Comparison of ENCODE assay signal across 8 mouse cellular contexts in the genomic region with DNA sequence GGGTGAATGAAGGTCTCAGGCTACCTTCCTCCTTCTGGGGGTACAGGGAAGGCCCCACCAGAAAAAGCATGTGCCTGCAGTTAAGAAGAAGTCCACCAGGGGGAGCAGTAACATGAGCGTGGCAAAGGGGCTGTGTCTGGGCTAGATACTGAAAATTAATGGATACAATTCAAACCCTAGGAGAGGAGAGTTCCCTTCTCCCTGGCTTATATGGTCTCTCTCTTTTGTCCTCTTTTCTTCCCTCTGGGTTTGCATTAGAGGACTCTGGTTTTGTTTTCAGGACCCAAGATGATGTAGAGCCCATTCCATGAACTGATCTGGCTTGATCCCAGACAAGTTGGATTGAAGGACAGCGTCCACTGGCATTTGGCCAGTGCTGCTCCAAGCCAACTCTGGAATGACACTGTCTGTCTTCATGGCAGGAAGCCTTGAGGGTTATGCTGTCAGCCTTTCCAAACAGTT.
A peak's percentile ranks its signal among the peaks of the same experiment; 100 is the strongest.
DNase-seq lines count a peak whose midpoint lies in the region; ATAC-seq and TF ChIP-seq lines count a peak whose summit lies in the region.

No protein-coding gene starts in this region.

- no peaks in the 10 kb centered on the region for H3K4me1 ChIP-seq in cortical plate, adult 2 months (ENCODE audit: control insufficient read depth, insufficient read depth, low read length)

- DNase-seq in adipocyte (ENCODE audit: low spot score): peak; percentile 74
- peak; percentile 50 for DNase-seq in heart, adult 8-10 months (ENCODE audit: low spot score)
- peak; percentile 53 to 78 for DNase-seq in layer of hippocampus, adult 18-20 months (ENCODE audit: low spot score in 2 of 2)
- DNase-seq in lung, postnatal 36 days: peak; percentile 64
- peak; percentile 56 for DNase-seq in right cerebral cortex, postnatal 14 days
- DNase-seq in yolk sac, embryonic 10.5 days (ENCODE audit: low spot score): peak; percentile 3

- H3K4me3 ChIP-seq in cortical plate, adult 2 months (ENCODE audit: insufficient read depth, low read length): no peak overlapping the region

- TF ChIP-seq POLR2A in cortical plate, adult 2 months (IDR thresholded peaks at IDR 0.05; ENCODE audit: extremely low read depth, insufficient read depth, low read length): no peak

- no peak overlapping the region for H3K27ac ChIP-seq in cortical plate, adult 2 months (ENCODE audit: insufficient read depth, low read length)

- TF ChIP-seq CTCF in cortical plate, adult 2 months (IDR thresholded peaks at IDR 0.05; ENCODE audit: extremely low read depth, insufficient read depth, low read length): peak; percentile 79

- ATAC-seq in CD4-positive, CD25-positive, alpha-beta regulatory T cell, adult 4 months: peak; percentile 63

Comparison
In these comparisons a context has a peak if more than half of its experiments do, and no peak if none do; other contexts are left out.
1. DNase-seq: peak in every context shown above with its lines; median percentile 74 in adipocyte; 66 in layer of hippocampus, adult 18-20 months; 64 in lung, postnatal 36 days; 56 in right cerebral cortex, postnatal 14 days; 50 in heart, adult 8-10 months; 3 in yolk sac, embryonic 10.5 days.